Mouse (Mus musculus) kidney, postnatal 0 days (tissue): ENCODE measurements around the gene Gstp3. TPM values are rescaled to one million over a fixed set of nuclear protein-coding genes. Genes with fewer than 3 reads are reported as not detected.
"Not testable (repeated sequence)": the region's sequence is repeated elsewhere in the genome, so short reads cannot be mapped to it uniquely, and the experiment has no call there.

Source experiments
- ATAC-seq: fragments of 200-750 bp; cut with Nextera tagmentation; replicated peaks from 2 replicates; pipeline ENCODE4 v1.8.0; 2017; ENCODE audit warnings: low read depth, moderate number of reproducible peaks, moderate TSS enrichment, moderate library complexity; ENCODE audit not compliant: low FRiP score
- DNase-seq: peaks from one replicate; pipeline ENCODE4 v3.0.0-alpha.2; 2016; ENCODE audit warnings: low spot score
- H3K27ac ChIP-seq: fragments of 300-500 bp; sonication (generic); 2 replicates; pipeline ENCODE4 v1.5.1; 2014; ENCODE audit warnings: mild to moderate bottlenecking
- H3K27me3 ChIP-seq: fragments of 300-500 bp; sonication (generic); 2 replicates; pipeline ENCODE4 v1.6.1; 2014; ENCODE audit warnings: low read length, mixed read lengths; ENCODE audit not compliant: insufficient read depth
- H3K36me3 ChIP-seq: fragments of 300-500 bp; sonication (generic); 2 replicates; pipeline ENCODE4 v1.6.1; 2014; ENCODE audit warnings: low read length, mixed read lengths; ENCODE audit not compliant: insufficient read depth
- H3K4me1 ChIP-seq: fragments of 300-500 bp; sonication (generic); replicated peaks from 2 replicates; pipeline ENCODE4 v1.6.1; 2014; ENCODE audit warnings: antibody characterized with exemption, low read length, mixed read lengths; ENCODE audit not compliant: insufficient read depth
- H3K4me2 ChIP-seq: fragments of 300-500 bp; sonication (generic); 2 replicates; pipeline ENCODE4 v1.6.1; 2014; ENCODE audit warnings: mild to moderate bottlenecking, low read length, moderate library complexity, mixed read lengths
- H3K4me3 ChIP-seq: fragments of 300-500 bp; sonication (generic); replicated peaks from 2 replicates; pipeline ENCODE4 v1.5.1; 2014; ENCODE audit warnings: low read depth, low read length
- H3K9ac ChIP-seq: fragments of 300-500 bp; sonication (generic); 2 replicates; pipeline ENCODE4 v1.6.1; 2014; ENCODE audit warnings: low read depth, low read length
- H3K9me3 ChIP-seq: fragments of 300-500 bp; sonication (generic); replicated peaks from 2 replicates; pipeline ENCODE4 v1.6.1; 2016; ENCODE audit warnings: low read length, inconsistent platforms, mixed read lengths
- CTCF ChIP-seq: IDR thresholded peaks from 2 replicates; pipeline ENCODE4 v1.5.1; 2016; ENCODE audit warnings: antibody characterized with exemption, low read depth, mild to moderate bottlenecking, moderate library complexity
- WGBS: fragments of 180-500 bp; shearing (Covaris S2); extraction: QIAGEN DNeasy Blood & Tissue Kit; methylation state at CpG from one replicate; pipeline ENCODE4 v1.1.7; 2014; 5-methylcytosine and 5-hydroxymethylcytosine counted together
- polyA plus RNA-seq: library from polyadenylated mRNA; unstranded; fragments of >200 nt; fragmentation: Nextera tagmentation; extraction: Ambion mirVana; gene quantifications from 2 replicates; pipeline ENCODE4 v1.2.1, GENCODE M21; 2015

The Gstp3 gene
- polyA plus RNA-seq, 1 experiment from 2014 or later: not detected

DNA sequence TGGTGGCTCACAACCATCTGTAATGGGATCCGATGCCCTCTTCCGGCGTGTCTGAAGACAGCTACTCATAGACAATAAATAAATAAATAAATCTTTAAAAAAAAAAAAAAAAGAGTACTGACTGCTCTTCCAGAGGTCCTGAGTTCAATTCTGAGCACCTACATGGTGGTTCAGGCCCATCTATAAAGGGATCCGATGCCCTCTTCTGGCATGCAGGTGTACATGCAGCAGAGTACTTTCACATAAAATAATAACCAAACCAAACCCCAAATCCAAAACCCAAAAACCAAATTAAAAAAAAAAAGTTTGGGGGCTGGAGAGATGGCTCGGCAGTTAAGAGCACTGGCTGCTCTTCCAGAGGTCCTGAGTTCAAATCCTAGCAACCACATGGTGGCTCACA lies 10.3 kb downstream of the Gstp3 start:
- H3K27ac ChIP-seq, H3K4me3 ChIP-seq, H3K9me3 ChIP-seq, H3K9ac ChIP-seq, H3K36me3 ChIP-seq, H3K27me3 ChIP-seq, H3K4me1 ChIP-seq, ATAC-seq, H3K4me2 ChIP-seq, DNase-seq: not testable (repeated sequence)
- peak; percentile 44 for TF ChIP-seq CTCF
- WGBS: 74% methylated on average over 5 of the region's 5 CpGs

DNA sequence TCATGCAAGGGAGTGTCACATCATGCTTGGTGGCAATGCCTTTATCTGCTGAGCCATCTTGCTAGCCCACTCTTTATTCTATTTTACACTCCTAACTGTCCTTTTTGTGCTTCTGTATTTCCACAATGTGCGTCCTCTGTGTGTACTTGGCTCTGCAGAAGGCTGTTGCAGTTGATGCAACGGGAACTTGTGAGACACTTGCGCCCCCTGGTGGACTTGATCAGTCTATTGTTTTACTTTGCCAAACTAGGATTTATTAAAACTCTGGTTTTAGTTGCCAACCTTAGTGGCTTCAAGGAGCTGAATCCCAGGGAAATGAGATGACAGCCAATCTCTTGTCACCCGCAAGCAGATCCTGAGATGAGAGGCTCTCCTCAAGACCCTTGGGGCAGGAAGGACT lies 11.5 kb downstream of the Gstp3 start:
- H3K9ac ChIP-seq: no peak overlapping the region
- no peak overlapping the region for H3K4me2 ChIP-seq
- no peaks in the 10 kb centered on the region for H3K27me3 ChIP-seq
- no peak overlapping the region for H3K4me3 ChIP-seq
- TF ChIP-seq CTCF: peak; percentile 87
- H3K9me3 ChIP-seq: no peaks in the 10 kb centered on the region
- DNase-seq (peak; percentile 91), ATAC-seq (no peak)
- H3K4me1 ChIP-seq: no peaks in the 10 kb centered on the region
- no peak overlapping the region for H3K27ac ChIP-seq
- 18% methylated on average over 4 of the region's 4 CpGs for WGBS
- H3K36me3 ChIP-seq: no peaks in the 10 kb centered on the region

DNA sequence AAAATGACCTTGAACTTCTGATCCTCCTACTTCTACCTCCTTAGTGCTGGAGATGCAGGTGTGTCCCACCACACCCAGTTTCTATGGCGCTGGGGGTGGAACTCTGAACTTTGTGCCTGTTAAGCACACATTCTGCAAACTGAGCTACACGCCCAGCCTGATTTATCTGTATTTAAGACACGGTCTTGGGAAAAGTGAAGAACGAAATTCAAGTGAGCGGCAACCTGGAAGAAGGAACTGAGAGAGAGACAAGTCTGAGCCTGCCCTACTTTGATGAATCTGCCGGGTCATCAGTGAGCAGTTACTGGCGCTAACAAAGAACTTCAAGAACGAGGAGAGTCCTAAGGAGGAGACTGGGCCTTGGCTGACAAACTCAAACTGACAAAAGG lies 12.5 kb downstream of the Gstp3 start:
- 78% methylated on average over 8 of the region's 8 CpGs for WGBS
- no peak overlapping the region for H3K27ac ChIP-seq
- no peak overlapping the region for H3K4me2 ChIP-seq
- H3K9ac ChIP-seq: no peak overlapping the region
- H3K9me3 ChIP-seq: no peaks in the 10 kb centered on the region
- H3K4me1 ChIP-seq: no peaks in the 10 kb centered on the region
- no peaks in the 10 kb centered on the region for H3K27me3 ChIP-seq
- TF ChIP-seq CTCF: no peak
- no peak for DNase-seq
- no peaks in the 10 kb centered on the region for H3K36me3 ChIP-seq
- no peak for ATAC-seq
- no peak overlapping the region for H3K4me3 ChIP-seq

DNA sequence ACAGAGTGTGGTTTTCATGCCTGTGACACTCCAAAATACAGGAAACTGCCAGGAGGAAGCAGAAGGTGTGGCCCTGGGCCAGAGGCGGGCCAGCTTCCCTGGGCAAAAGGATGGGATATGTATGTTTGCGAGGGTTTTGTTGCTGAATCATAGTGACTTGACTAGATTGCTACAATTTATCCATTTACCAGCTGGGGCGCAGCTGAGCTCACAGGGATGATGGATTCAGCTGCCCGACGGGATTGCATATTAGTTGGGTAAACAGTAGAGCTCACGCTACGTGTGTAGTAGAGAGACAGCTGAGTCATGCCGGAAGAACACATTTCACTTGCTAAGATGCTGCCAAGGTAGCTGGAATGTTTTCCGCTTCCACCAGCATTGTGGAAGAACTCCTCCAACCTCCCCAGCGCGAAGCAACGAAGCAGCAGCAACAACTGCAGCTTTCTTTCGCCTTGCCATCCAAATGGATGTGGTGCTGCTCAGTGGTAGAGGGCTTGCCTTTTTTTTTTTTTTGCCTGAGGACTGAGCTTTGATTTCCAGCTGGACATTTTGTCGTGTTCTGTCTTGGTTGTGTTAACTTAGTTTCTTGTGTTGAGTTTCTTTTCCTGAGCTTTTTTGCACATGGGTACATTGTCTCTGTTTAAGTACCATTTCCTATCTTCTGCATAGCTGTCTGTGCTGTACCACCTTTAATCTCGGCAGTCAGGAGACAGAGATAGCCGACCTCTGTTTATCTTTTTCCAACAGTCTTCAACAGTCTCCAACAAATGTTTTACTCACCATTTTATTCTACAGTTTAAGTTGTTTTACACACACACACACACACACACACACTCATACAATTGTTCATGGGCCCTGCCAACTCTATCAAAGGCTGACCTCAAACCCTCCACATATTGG lies 13.2 kb downstream of the Gstp3 start, which contains the start of gene Gstp2:
Gstp2 (minus strand) TSS at position 58 of the 900 bp plus-strand sequence.
- peak; percentile 84 for DNase-seq
- Histone ChIP-seq H3K4me1 (no peaks in the 10 kb centered on the region), H3K4me3 (no peak within 1 kb of the TSS), H3K9ac (no peak within 1 kb of the TSS), H3K4me2 (peak within 1 kb of the TSS; percentile 27), H3K27me3 (no peaks in the 10 kb centered on the region), H3K27ac (0 out of 2 replicates have a peak within 1 kb of the TSS, but pooled peaks have one; percentile 2), H3K36me3 (no peaks in the 10 kb centered on the region), H3K9me3 (no peaks in the 10 kb centered on the region)
- WGBS: 38% methylated on average over 16 of the region's 16 CpGs
- peak; percentile 55 for TF ChIP-seq CTCF
- ATAC-seq: peak; percentile 59

DNA sequence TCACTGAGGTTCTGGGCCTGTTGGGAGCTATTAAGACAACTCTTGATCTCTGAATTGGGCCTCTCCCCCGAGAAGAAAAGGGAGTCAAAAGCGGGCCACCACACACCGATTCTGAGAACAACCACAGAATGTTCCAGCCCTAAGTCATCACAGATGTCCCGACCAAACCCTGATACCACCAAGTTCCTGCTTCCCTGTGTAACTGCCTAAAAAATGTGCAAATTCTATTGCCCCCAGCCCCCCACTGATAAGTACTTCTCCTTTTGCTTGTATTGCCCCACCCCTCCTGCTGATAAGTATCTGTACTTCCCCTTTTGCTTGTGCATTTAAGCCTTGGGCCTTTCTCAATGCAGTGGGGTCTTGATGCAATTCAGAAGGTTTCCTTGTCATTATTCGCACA lies 15.3 kb downstream of the Gstp3 start:
- WGBS: 87% methylated on average over 5 of the region's 5 CpGs
- H3K9me3 ChIP-seq, H3K9ac ChIP-seq, H3K27ac ChIP-seq, DNase-seq, ATAC-seq, H3K27me3 ChIP-seq, H3K36me3 ChIP-seq, H3K4me3 ChIP-seq, H3K4me1 ChIP-seq, H3K4me2 ChIP-seq: not testable (repeated sequence)

DNA sequence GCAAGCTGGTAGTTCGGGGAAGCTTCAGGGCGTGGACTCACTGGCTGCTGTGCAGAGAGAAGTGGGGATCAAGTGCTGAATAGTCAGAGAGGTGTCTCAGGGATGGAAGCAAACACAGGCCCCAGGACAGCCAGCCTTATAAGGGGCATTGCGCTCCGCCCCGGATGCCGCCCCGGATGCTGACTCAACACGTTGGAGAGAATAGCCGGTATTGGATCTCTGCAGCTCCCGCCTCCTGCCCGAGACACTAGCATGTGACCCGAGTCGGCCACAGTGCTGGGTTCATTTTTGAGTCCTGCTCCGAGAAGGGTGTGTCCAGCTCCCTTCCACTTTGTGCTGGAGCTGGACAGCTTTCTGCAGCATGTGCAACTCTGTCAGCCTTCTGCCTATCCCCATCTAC lies 17.2 kb downstream of the Gstp3 start:
- Histone ChIP-seq H3K4me1 (0 out of 2 replicates have a peak, but pooled peaks cover 4% of the 10 kb centered on the region), H3K4me2 (no peak overlapping the region), H3K9ac (no peak overlapping the region), H3K4me3 (no peak overlapping the region), H3K27me3 (no peaks in the 10 kb centered on the region), H3K36me3 (no peaks in the 10 kb centered on the region), H3K9me3 (no peaks in the 10 kb centered on the region), H3K27ac (no peak overlapping the region)
- TF ChIP-seq CTCF: no peak
- ATAC-seq (no peak), DNase-seq (no peak)
- WGBS: 70% methylated on average over 14 of the region's 14 CpGs

DNA sequence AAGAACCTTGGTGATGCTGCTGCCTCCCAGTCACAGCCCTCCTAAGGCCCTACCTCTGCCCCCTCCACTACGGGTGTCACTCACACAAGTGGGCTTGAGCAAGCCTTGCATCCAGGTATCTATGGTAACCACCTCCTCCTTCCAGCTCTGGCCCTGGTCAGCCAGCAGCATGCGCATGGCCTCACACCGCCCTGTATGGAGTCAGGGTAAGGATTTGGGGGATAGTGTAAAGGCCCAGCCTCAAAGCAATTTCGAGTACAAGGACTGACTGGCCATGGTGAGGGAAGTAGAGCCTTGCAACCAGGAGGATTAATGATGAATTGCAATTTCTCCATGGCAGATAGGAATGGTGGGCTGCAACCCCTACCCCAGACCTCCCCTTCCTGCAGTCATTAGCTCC lies 17.9 kb downstream of the Gstp3 start:
- not testable (repeated sequence) for H3K27me3 ChIP-seq, ATAC-seq, H3K36me3 ChIP-seq, H3K27ac ChIP-seq, H3K4me2 ChIP-seq, H3K9me3 ChIP-seq, H3K9ac ChIP-seq, H3K4me3 ChIP-seq, DNase-seq, H3K4me1 ChIP-seq
- 89% methylated on average over 3 of the region's 4 CpGs for WGBS

DNA sequence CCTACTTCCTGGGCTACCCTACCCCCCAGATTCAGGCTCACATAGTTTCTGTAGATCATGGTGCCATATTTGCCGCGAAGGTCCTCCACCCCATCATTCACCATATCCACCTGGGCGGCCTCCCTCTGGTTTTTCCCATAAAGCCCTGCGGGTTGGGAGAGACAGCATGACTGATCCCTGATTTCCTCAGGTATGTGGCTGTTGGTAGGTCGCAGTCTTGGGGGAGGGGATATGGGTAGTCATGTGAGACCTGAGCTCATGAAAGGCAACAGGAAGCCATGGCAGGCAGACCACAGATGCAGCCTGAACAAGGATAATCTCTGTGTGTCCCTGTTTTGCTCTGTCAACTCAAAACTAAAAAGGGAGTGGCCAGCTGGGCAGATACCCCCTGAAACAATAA lies 18.4 kb downstream of the Gstp3 start:
- H3K4me1 ChIP-seq, H3K27ac ChIP-seq, H3K27me3 ChIP-seq, H3K4me2 ChIP-seq, DNase-seq, H3K9me3 ChIP-seq, ATAC-seq, H3K4me3 ChIP-seq, H3K36me3 ChIP-seq, H3K9ac ChIP-seq: not testable (repeated sequence)
- 78% methylated on average over 5 of the region's 5 CpGs for WGBS
